Mouse (Mus musculus): ENCODE measurements at regions not wholly inside any gene's neighbourhood (a gene's known extent, or its start where the extent isn't known, plus 50 kb on each side); places are given as distances from the start of the nearest gene placed in this dataset.

- DNase-seq = no peak
Measured at GRCm38 (mm10) chr3:52413187-52413746, 145.1 kb downstream of the Foxo1 start.

DNA sequence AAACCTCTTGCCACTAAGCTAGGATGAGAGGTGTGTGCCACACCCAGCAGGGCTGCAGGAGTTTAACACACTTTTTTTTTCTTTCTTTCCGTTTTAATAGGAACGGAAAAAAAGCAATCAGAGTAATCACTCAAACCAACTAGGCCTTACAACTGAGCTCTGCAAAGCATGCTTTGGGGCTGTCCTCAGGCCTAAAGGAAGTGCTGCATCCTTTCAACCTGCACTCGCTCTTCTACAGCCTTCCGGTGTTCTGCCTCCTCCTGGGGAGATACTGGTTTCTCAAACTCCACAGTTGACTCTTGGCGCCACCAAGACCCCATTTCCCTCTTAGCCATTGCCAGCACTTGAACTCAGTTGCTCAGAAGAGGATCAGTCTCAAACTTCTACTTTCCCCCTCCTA is 143.2 kb downstream of the Foxo1 start:
- DNase-seq = no peak

GRCm38 (mm10) chr3:52409465-52409864 is 141.3 kb downstream of the Foxo1 start:
- no peak for DNase-seq

DNA sequence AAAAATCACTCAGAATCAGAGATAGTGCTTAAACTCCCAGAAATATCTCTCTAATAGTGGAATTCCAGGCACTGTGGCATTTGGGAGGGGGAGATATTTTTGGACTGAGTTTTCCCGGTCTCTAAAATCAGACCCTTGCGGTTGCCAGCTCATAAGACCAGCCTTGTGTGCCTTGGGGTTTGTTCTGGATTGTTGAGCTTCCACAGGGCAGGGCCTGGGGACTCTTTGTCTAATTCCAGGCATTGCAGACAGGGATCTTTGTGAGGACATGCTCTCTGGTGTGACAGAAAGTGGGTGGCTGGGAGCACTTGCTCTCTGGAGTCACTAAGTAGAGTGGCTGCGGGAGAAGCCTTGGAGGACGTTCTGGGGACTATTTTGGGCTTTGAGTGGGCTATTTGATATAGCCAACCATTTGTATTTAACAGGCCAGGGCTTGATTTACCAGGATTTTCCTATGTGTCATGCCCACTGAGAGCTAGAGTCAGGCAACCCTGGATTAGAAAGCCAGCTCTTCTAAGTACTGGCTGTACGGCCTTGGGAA is 138.7 kb downstream of the Foxo1 start:
- no peak for DNase-seq

DNA sequence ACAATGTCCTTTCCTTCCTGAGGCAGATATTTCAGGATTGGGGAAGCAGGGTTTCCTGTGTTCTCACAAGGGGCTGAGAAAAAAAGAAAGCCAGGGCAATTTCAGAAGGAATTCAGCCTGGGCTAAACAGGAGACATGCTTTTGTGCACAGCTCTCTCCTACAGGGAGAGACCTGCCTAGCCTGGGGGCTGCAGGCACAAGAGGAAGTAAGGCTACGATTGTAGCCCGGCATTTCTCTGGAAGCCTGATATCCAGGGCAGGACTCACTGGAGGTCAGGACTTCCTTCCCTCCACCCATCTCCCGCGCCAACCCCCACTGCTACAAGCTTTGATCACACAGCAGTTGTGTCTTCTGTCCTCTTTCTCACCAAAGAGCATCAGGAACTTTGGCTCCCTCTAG is 136.5 kb downstream of the Foxo1 start:
- no peak for DNase-seq

GRCm38 (mm10) chr3:52403032-52403431 is 134.9 kb downstream of the Foxo1 start:
- DNase-seq = no peak
